Mouse (Mus musculus) frontal cortex, postnatal 36 days (tissue): ENCODE results near the gene Proser3.

ENCODE experiments used
- DNase-seq, 2 experiments: peaks; one replicate each; pipeline ENCODE4 v3.0.0; 2022; ENCODE audit warnings: low spot score in 2 of 2

Gene Proser3

DNA sequence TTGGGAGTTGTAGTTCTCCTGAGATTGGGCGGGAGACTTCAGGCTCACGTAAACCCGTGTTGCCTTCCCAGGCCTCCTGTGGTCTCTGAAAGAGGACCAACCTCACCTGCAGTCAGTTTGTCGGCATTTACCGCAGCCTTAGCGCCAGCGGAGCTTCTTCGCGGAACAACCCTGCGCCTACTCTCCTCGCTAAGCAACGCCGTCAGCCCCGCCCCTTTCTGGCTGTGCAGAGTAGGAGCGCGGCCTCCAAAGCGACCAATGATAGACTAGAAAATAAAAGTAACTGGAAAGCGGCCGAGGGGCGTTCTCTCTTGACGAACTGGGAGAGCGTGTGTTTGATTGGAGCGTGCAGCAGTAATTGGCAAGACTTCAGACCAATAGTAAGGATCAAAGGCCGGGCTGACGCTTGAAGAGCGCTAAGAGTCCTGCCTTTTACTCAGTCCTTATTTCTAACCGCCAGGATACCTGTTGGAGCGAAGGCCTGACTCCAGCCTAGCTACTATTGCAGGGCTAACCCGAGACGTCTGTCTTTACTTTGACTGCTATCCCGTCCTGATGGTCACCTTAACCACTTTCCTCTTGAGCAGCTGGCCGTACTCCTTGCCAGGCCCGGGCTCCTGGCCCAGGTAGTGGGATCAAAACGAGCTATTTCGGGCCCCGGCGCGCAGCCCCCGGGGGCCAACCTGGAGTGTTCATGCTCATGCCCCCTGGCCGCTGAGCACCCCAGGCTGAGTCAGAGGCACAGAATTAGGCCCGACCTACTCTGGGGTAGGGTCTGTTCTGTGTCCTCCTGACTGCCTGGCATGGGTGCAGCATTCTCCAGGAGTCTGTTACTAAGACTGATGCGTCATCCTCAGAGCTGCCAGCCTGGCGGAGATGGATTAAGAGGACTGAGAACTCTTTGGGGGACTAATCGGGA is at the start of gene Proser3, which contains the start of gene Hspb6:
Gene Proser3, minus strand, starts transcription at position 198 of the 919 bp plus-strand sequence.
Gene Hspb6, plus strand, starts transcription at position 77 of the 919 bp plus-strand sequence.
- DNase-seq, result peak; percentile 94 to 98

DNA sequence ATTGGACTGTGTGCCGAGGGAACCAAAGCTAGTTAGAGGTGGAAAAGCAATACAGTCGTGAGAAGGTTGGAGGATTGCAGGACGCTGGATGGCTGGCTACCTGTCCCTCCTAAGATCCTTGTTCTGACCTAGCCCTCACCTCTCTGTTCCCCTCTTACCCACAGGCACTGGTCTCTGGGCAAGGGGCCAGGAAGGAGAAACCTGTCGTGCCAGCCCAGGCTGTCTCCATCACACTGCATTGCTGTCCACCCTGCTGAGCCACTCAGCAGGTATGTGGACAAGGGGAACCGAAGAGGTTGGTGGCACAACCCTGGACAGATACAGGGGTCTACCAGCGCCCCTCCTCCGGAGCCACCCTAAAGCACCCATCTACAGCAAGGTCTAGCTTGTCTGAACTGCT is 48.6 kb upstream of the Proser3 start:
- DNase-seq, result no peak

DNA sequence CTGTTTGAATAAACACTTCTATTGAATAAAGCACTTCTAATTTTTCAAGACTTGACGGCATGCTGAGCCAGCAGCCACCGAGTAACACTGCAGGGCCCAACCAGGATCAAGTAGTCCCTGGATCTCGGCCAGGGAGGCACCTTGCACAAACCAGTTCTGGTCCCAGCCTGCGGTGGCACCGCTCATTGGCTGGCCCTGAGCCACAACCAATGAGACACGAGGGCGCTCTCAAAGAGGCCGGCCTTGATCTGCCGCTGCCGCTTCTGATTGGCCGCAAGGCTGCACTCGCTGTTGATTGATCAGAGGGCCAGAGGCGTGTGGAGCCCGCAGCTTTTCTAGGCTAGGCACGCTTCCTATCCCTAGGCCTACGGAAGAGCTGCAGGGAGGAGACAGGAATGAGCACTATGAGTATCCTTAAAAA is 47.8 kb upstream of the Proser3 start:
- peak; percentile 90 to 94 for DNase-seq

GRCm38 (mm10) chr7:30598786-30599185 is 46.7 kb upstream of the Proser3 start, which contains the start of gene Zbtb32:
Gene Zbtb32 (minus strand): TSS chr7:30598909.
- DNase-seq, result no peak

DNA sequence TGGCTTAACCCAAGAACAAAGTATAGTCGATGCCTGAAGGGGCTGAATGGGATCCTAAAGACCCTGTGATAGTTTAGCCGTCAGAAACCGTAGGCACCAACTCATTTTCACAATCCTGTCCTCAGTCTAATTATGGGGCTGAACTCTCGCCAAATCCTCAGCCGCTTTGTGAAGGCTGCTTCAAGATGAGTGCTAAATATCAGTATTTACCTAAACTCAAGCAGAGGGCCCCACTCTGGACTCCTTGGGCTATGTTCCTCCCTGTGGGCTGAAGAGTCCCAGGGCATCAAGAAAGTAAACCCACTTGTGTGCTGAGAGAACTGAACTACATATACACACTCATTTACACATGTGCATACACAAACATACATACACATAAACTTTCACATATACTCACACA is 44.7 kb upstream of the Proser3 start:
- DNase-seq, result no peak

GRCm38 (mm10) chr7:30596093-30596492 is 44.0 kb upstream of the Proser3 start:
- DNase-seq, result no peak

DNA sequence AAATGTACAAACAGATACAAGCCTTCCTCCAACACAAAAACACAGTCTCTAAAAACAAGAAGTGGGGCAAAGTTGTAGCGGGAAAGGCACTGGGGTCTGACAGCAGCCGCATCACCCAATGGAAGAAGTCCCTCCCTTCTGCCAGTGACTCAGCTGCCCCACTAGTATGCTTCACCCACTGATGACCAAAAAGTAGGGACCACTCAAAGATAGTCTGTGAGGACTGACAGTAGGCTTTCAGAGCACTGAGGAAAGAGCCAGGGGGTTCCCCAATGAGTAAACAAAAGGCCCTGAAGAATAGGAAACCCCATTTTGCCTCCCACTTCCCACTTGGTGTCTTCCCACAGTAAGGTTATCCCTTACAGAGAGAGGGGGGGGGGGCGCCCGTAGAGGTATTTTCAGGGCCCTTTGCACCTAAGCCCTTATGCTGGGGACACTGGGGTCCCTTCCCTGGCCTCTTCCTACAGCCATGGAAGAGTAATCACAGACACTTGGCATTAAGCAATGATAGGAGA is 42.5 kb upstream of the Proser3 start:
- no peak for DNase-seq

DNA sequence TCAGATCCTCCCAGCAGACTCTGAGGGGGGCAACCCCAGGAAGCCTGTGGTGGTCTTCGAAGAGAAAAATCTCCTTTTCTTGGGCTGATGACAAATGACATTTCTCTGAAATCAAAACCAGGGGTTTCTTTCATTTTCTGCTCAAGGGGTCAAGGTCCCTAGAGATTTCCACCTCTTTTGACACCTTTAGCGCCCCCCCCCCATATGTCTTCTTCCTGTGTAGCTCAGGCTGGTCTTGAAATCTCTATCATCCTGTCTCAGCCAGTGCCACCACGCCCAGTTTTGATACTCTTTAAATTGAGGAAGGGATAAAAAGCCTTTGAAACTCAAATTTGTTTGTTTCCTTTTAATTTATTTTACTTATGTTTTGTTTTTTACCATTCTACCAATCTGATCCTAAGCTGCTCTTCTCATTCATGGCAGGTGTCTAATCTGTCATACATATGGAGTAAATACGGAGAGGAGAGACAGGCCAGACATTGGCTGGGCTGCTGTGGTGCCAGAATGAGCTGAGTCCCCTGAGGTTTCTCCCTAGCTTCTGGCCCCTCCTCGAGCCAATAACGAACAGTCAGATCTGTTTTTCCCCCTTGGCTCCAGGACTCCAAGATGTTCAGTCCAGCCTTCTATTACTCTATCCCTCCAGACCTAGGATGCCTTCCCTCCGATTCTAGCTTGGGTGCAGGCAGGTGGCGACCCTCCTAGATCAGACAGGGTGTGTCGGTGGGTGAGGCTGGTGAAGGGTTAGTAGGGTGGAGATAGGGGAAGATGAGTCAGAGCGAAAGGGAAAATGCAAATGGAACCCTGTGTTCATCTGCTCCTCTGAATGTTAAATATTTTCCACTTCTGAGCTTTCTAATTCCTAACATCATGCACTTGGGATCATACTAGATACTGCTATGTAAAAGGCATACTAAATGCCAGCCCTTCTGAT is 41.7 kb upstream of the Proser3 start:
- DNase-seq, result no peak

- DNase-seq, result no peak
Observed at GRCm38 (mm10) chr7:30592772-30593423, 40.8 kb upstream of the Proser3 start.

- DNase-seq, result no peak
Observed at GRCm38 (mm10) chr7:30591605-30591951, 39.5 kb upstream of the Proser3 start.

GRCm38 (mm10) chr7:30590927-30591604 is 39.0 kb upstream of the Proser3 start:
- DNase-seq, result no peak

DNA sequence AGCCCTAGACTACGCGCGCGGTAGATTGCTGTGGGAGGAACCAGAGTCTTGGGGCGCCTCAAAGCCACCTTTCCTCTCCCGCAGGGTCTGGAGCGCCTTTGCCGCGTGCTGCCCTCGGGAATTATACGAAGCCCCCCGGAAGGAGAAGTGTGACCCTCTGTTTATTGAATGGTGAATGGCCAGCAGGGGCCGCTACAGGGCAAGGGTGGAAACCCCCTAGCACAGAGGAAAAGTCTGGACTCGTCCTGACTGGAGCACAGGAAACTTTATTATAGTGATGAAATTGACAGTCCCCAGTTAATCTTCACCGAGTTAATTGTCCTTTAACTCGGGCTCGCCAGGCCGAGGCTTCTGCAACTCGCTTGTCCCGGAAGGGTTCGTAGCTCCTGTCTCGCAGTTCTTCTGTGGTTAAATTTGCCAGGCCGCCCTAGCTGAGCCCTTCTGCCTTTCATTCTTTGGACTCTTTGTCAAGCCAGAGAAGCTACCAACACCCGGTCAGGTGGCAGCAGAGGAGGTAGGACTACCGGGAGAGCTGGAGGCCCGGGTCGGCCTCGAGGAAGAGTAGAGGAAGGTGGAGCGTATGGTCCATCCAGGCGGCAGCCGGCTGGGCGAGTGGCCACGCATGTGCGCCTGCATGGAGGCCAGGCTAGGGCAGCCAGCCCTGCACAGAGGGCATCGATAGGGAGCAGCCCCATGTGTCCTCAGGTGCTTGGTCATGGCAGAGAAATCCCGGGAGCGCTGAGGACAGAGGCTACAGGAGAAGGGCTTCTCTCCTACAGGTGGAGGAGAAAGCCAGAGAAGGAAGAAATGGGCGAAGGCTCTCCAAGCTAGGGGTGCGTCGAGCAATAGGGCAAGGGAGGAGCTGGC is 37.6 kb upstream of the Proser3 start:
- peak; percentile 76 for DNase-seq

- DNase-seq, result peak; percentile 96 to 97
Observed at GRCm38 (mm10) chr7:30588676-30589434, 36.8 kb upstream of the Proser3 start, which contains the start of gene Kmt2b. Gene Kmt2b (minus strand): TSS chr7:30588726.

DNA sequence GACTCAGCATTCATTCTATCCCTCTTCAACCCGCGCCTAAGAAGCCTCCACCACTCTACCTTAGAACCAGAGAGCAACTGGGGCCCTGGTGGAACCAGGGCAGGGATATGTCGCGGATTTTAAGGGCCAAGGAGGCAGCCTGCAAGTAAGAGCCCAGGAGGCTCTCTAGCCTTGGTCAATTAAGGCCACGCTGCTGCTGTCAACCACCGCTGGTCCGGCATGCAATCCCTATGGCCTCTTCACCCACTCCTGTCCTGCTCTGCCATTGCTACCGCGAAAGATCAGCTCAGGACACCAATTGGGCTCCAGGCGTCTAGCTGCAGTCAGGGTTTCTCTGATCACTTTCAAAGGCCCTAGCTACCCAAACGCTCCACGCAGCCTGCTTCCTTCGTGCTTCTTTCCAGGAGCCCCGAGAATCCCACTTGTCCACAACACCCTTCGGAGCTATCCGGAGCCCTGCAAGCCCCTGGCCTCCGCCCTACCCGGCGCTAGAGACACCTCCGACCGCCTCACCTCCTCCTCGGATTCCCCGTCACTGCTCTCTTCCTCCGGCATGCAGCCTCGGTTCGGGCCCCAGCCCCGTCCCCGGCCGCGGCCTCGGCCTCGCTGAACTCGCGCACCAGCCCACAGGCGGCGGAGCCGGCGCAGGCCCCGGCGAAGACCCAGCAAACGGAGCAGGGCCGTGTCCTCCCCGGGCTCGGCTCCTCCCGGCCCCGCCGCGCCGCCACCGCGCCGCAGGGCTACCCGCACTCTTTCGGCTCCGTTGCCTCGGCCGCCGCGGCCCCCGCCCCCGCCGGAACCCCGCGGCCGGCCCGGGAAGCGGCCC is 36.0 kb upstream of the Proser3 start:
- peak; percentile 49 to 58 for DNase-seq

DNA sequence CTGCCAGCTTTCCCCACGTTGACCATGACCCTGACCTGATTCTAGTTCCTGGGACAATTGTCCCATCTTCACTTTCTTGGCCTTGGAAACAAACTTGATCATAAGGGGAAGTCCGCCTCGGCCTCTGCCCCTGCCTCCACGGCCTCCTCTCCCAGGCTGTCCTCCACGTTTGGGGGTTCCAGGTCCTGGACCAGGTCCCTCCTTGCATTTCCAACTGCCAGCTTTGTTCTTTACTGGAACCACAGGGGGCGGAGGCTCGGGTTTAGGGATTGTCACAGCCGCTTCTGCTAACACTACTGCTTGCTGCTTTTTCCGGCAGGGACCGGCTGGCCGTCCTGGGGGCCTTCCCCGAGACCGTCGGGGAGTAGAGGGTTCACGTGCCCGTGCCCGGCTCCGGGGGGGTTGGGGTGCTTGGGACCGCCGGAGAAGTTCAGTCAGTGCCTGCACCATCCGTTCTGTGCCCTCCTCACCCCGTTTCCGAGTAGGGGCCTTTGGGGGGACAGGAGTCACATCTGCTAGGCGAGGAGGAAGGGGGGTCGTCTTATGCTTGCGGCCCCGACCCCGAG is 34.4 kb upstream of the Proser3 start:
- DNase-seq, result no peak

GRCm38 (mm10) chr7:30585170-30585569 is 33.1 kb upstream of the Proser3 start:
- no peak for DNase-seq

GRCm38 (mm10) chr7:30584339-30584738 is 32.2 kb upstream of the Proser3 start:
- DNase-seq, result no peak

DNA sequence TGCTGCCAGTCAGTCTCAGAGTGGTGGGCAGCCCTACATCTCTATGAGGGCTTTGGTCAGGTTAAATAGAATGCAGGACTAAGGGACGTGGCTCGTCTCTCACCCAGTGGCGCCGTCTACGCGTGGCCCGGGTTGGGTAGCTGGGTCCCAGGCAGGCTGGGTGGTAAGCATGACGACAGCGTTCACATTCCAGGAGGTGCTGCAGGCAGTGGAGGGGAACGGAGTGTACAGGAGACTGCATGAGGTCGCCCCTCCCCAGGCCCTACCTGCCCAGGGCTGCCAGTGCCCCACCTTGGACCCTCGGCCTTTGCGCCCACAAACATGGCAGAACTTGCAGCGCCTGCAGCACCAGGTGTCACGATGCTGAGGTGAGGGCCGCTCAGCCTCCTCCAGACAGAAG is 29.4 kb upstream of the Proser3 start:
- no peak for DNase-seq
